Mouse (Mus musculus) cerebellum, adult 9-10 months (tissue): ENCODE measurements at regions not wholly inside any gene's neighbourhood (a gene's known extent, or its start where the extent isn't known, plus 50 kb on each side); places are given as distances from the start of the nearest gene placed in this dataset.

ENCODE experiments used
- DNase-seq: peaks from one replicate; pipeline ENCODE4 v3.0.0; 2022

DNA sequence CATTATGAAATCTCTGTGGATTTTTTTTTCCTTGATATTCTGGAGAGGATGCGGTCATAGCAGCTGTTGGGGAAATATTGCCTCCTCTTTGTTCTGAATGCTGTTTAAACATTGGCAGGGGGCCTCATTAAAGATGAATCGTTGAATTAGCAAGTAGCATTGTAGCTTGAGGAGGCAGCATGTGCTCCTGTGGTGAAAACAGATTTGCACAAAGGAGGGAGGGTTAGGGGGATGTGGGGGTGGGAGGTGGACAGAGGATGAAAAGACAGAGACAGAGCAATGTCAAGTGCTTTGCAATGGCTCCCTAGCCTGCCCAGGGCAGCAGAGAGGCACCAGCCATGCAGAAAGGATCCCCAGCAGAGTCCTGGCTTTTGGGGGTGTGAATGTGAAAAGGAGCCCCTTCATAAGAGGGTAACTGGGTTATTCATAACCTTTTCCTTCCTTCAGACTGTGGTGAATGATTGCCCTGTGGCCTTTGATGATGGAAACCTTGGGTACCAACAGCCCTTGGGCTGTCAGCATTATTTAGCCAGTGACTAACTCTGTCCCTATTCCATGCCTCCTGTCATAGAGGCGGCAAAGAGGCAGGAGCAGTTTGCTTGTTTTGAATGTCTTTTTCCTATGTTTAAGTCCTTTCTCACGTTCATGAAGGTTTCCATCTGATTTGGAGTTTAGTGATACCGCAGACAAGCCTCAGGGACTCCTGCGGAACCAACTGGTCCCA lies 1541.6 kb upstream of the Gulo start:
- no peak for DNase-seq

DNA sequence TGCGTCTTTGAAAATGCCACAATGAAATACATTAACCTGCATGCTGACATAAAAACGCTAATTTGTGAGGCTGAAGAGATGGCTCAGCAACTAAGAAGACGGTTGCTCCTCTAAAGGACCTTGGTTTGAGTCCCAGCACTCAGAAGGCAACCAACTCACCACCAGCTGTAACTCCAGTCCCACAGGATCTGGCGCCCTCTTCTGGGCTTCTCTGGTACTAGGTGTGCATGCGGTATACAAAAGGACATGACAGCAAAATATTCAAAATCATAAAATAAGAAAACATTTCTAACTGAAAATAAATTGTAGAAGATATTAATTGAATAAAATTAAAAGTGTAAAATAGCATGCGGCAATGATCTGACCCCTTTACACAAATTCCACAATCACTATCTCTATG lies 1539.7 kb upstream of the Gulo start:
- DNase-seq, result no peak

DNA sequence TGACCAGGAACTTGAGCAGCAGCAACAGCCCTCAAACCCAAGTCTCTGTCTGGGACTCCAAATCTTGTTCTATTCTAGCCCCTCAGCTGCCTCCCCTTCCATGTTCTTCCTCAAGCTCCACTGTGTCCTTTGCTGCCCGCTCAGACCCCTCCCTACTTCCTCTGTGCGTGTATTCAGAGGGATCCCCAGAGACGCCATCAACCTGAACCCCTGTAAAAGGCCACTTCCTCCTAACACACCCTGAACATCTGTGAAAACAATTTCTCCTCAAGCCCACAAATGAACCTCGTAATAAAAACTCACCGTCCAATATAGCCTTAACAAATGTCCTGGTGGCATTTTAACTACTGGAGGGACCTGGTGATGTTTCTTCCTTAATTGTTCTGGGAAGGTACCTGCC lies 1536.0 kb upstream of the Gulo start:
- DNase-seq, result no peak

GRCm38 (mm10) chr14:67541271-67541711 lies 1532.3 kb upstream of the Gulo start:
- DNase-seq, result no peak

- no peak for DNase-seq
These were observed 1529.7 kb upstream of the Gulo start for GRCm38 (mm10) chr14:67538696-67539095.

- peak; percentile 20 for DNase-seq
These were observed 1528.0 kb upstream of the Gulo start for GRCm38 (mm10) chr14:67536787-67537659.

GRCm38 (mm10) chr14:67506729-67507395 lies 1497.9 kb upstream of the Gulo start:
- DNase-seq, result no peak

DNA sequence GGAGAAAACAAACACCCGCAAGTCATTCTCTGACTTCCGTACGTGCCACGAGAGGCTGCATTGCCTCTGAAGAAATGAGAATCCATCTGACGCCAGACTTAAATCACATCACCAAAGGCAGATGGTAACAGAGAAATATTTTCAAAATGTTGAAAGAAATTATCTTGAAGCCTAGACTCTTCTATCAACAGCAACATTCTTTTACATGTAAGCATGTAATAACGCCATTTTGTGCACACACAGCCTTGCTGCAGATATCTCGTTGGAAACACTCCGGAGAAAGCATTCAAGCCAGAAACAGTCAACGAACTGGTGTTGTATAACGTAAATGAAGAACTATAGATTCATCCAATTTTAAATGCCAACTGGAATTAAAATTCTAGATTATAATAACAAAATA lies 1483.1 kb upstream of the Gulo start:
- DNase-seq, result no peak

- DNase-seq, result no peak
These were observed 1477.7 kb upstream of the Gulo start for GRCm38 (mm10) chr14:67486676-67487075.

GRCm38 (mm10) chr14:67485449-67485800 lies 1476.4 kb upstream of the Gulo start:
- DNase-seq, result no peak

- DNase-seq, result no peak
These were observed 1475.8 kb upstream of the Gulo start for GRCm38 (mm10) chr14:67484533-67485448.
